Mouse (Mus musculus): Measurements from ENCODE around the gene Nos1ap.

The Nos1ap gene

GRCm38 (mm10) chr1:170501970-170502369 lies 87.7 kb downstream of the Nos1ap start:
- DNase-seq (ENCODE audit: low spot score in 2 of 2) = no peak

- no peak for DNase-seq (ENCODE audit: low spot score in 2 of 2)
Measured at GRCm38 (mm10) chr1:170501556-170501955, 88.1 kb downstream of the Nos1ap start.

- DNase-seq (ENCODE audit: low spot score in 2 of 2) = no peak
Measured at GRCm38 (mm10) chr1:170499891-170500290, 89.8 kb downstream of the Nos1ap start.

- DNase-seq (ENCODE audit: low spot score in 2 of 2) = no peak
Measured at GRCm38 (mm10) chr1:170499466-170499865, 90.2 kb downstream of the Nos1ap start.

GRCm38 (mm10) chr1:170498645-170499044 lies 91.0 kb downstream of the Nos1ap start:
- no peak for DNase-seq (ENCODE audit: low spot score in 2 of 2)

GRCm38 (mm10) chr1:170496221-170496620 lies 93.4 kb downstream of the Nos1ap start:
- DNase-seq (ENCODE audit: low spot score in 2 of 2) = no peak

GRCm38 (mm10) chr1:170495538-170496183 lies 94.0 kb downstream of the Nos1ap start:
- DNase-seq (ENCODE audit: low spot score in 2 of 2) = no peak

- DNase-seq (ENCODE audit: low spot score in 2 of 2) = no peak
Measured at GRCm38 (mm10) chr1:170492527-170492926, 97.1 kb downstream of the Nos1ap start.

- no peak for DNase-seq (ENCODE audit: low spot score in 2 of 2)
Measured at GRCm38 (mm10) chr1:170492027-170492426, 97.6 kb downstream of the Nos1ap start.

GRCm38 (mm10) chr1:170489936-170490335 lies 99.7 kb downstream of the Nos1ap start:
- DNase-seq (ENCODE audit: low spot score in 2 of 2) = no peak

- no peak for DNase-seq (ENCODE audit: low spot score in 2 of 2)
Measured at GRCm38 (mm10) chr1:170489450-170489849, 100.2 kb downstream of the Nos1ap start.

GRCm38 (mm10) chr1:170485119-170485518 lies 104.5 kb downstream of the Nos1ap start:
- no peak for DNase-seq (ENCODE audit: low spot score in 2 of 2)

GRCm38 (mm10) chr1:170482236-170482905 lies 107.3 kb downstream of the Nos1ap start:
- DNase-seq (ENCODE audit: low spot score in 2 of 2) = no peak

GRCm38 (mm10) chr1:170481093-170481492 lies 108.6 kb downstream of the Nos1ap start:
- no peak for DNase-seq (ENCODE audit: low spot score in 2 of 2)

GRCm38 (mm10) chr1:170479458-170479798 lies 110.2 kb downstream of the Nos1ap start:
- no peak for DNase-seq (ENCODE audit: low spot score in 2 of 2)

- DNase-seq (ENCODE audit: low spot score in 2 of 2) = no peak
Measured at GRCm38 (mm10) chr1:170478791-170479457, 110.7 kb downstream of the Nos1ap start.

- no peak for DNase-seq (ENCODE audit: low spot score in 2 of 2)
Measured at GRCm38 (mm10) chr1:170477636-170478600, 111.7 kb downstream of the Nos1ap start.

- DNase-seq (ENCODE audit: low spot score in 2 of 2) = no peak
Measured at GRCm38 (mm10) chr1:170473460-170473859, 116.2 kb downstream of the Nos1ap start.

GRCm38 (mm10) chr1:170472861-170473260 lies 116.8 kb downstream of the Nos1ap start:
- DNase-seq (ENCODE audit: low spot score in 2 of 2) = no peak

GRCm38 (mm10) chr1:170466099-170467009 lies 123.3 kb downstream of the Nos1ap start:
- no peak for DNase-seq (ENCODE audit: low spot score in 2 of 2)

GRCm38 (mm10) chr1:170462140-170462539 lies 127.5 kb downstream of the Nos1ap start:
- DNase-seq (ENCODE audit: low spot score in 2 of 2) = no peak

All from spleen, postnatal 10 days (tissue).